Mouse (Mus musculus) brown adipose tissue, adult 24 weeks (tissue): ENCODE measurements around the gene Plekha7. TPM values are rescaled to one million over a fixed set of nuclear protein-coding genes. Genes with fewer than 3 reads are reported as not detected.

Experiments used
- H3K27ac ChIP-seq: fragments of 200-500 bp; replicated peaks from 2 replicates; pipeline ENCODE4 v1.5.1; 2012; ENCODE audit warnings: low read depth, mild to moderate bottlenecking, low read length
- H3K4me1 ChIP-seq: fragments of 200-500 bp; 2 replicates; pipeline ENCODE4 v1.6.1; 2012; ENCODE audit warnings: low read length, mixed read lengths; ENCODE audit not compliant: control insufficient read depth, insufficient read depth, insufficient read length
- H3K4me3 ChIP-seq: fragments of 200-500 bp; 2 replicates; pipeline ENCODE4 v1.5.1; 2012; ENCODE audit warnings: low read depth, mild to moderate bottlenecking, low read length, moderate library complexity; ENCODE audit not compliant: insufficient read depth
- polyA plus RNA-seq: library from polyadenylated mRNA; stranded (reverse); fragments of >200 nt; gene quantifications from 2 replicates; pipeline ENCODE4 v1.2.4, GENCODE M21; 2012; ENCODE audit not compliant: missing spikeins, insufficient read depth, insufficient read length

Gene Plekha7
- polyA plus RNA-seq, 1 experiment: 0.59 TPM

DNA sequence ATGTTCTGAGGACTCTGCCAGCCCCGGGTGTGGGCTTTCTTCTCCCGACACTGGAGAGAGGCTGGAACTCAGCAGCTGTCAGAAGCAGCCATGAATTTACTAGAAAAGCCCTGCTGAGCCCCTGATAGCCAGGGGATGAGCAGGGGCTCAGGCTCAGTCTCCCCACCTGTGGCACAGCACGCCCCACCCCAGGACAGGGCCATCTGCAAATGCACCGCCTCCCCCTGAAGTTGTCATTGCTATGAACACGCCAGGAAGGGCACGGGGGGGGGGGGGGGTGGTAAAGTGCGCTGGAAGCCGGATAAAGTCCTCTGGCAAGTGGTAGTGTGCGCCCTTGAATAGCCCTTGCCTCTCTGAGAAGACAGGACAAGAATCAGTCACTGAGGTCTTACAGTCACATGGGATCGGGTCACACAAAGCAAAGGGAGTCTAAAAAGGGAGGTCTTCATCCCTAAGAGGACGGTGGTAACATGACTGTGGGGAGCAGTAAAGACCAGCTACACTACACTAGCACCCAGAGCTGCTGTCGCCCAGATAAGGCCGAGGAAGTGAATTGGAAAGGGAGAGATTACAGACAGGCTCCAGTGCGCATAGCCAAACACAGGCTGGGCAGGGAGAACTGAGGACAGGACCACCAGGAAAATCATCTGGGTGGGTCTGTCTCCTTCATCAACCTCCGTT lies 61.3 kb downstream of the Plekha7 start:
- Histone ChIP-seq H3K4me1 (no peaks in the 10 kb centered on the region), H3K4me3 (peak overlapping the region; percentile 32; the same call in 1 of the 2 replicates), H3K27ac (no peak overlapping the region)

DNA sequence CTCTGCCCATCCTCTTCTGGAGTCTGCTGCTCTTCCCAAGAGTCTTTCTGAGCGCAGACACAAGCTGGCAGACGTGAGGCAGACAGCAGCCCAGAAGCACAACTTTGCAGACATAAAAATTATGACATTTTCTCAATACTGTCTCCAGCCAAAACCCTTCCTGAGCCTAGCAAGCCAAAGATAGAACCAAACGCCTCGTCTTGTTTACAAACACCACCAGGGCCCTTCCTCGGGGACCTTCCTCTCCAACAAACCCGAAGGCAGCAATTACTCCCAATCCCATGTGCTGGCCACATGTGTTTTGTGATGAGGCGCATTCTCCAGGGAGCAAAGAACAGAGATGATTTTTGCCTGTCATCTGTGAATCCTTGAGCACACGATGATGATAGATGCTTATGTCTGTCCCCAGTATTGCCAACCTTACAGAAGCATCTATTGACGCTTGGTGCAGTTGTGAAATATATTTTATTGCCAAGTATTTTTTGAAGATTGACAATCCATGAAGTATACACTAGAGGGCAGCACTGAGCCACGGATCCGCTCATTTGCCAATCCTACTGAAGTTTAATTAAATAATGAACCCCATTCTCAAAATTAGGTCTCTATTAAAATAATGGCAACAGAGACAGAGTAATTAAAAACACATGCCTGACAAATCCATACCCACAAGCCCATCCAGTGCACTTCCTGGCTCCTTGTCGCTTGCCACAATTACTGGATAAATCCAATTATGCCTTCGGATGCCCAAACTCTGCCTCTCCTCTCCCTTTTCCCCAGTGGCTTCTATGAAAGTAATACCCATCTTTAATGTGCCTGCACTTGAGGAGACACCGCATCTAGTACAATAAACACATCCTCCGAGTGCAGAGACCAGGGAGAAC lies 62.1 kb downstream of the Plekha7 start:
- H3K4me1 ChIP-seq: no peaks in the 10 kb centered on the region; the same call in 1 of the 2 replicates
- H3K27ac ChIP-seq: no peak overlapping the region
- peak overlapping the region; percentile 32; the same call in 1 of the 2 replicates for H3K4me3 ChIP-seq

DNA sequence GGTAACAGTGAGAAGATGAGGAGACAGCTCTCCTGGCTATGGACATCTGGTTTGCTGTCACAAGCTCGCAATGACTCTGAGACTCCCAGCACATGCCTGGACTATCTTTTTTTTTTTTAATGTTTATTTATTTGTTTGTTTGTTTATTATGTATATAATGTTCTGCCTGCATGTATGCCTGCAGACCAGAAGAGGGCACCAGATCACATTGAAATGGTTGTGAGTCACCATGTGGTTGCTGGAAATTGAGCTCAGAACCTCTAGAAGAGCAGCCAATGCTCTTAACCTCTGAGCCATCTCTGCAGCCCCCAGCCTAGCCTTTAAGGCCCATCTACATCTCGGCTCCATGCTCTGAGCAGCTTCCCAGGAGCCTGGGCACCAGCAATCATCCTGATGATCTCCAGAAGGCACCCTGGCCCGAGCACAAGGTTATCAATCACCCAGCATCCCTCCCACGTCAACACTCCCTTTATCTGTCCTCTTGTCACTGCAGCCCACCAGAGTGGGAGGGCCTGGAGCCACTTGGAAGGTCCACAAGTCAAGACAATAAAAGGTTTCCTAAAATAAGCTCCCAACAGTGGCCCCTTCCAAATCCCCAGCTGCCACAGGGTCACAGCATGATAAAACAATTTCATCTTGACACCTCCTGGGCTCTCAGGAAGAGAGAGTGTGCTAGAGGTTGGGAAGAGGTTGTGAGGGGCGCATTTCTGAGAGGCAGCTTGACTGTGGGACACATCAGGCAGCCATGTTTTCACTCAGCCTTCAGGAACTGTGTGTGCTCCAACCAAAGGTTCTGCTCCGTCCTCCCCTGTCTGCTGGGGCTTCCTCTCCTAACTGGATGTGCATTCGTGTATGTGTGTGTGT lies 63.6 kb downstream of the Plekha7 start:
- Histone ChIP-seq H3K4me3 (no peak overlapping the region), H3K27ac (no peak overlapping the region), H3K4me1 (no peaks in the 10 kb centered on the region; the same call in 1 of the 2 replicates)

DNA sequence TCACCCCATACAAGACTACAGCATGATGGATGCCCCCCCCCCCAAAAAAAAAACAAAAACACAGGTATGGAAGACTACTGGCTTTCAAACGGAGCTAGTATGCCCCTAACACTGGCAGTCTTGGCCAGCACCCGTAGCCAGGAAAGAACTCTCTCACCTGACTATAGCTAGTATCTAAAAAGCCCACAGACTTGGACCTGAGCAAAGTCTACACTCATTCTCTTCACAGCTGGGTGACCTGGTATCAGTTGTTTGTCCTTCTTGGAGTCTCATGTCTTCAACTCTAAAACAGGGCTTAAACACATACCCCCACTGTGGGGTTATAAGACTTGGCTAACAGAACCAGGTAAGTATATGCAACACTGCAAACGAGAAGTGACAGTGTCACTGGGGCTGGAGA lies 65.4 kb downstream of the Plekha7 start:
- H3K27ac ChIP-seq: no peak overlapping the region
- no peak overlapping the region for H3K4me3 ChIP-seq
- no peaks in the 10 kb centered on the region; the same call in 1 of the 2 replicates for H3K4me1 ChIP-seq

DNA sequence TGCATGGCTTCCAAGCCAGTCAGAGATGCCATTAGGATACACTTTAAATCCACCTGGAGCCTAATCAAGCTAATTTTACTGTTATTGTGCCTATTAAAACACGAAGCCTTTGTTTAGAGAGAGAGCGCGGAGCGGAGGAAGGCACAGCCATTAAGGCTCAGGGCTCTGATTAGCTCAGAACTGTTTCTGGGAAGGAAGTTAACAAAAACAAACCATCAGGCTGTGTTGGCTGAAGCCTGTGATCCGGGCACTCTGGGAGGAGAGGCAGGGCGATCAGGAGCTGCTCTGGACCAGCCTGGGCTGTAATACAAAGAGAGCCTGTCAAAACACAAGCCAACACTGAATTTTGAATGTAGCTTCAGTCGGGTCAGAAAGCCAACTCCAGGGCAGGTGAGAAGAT lies 66.6 kb downstream of the Plekha7 start:
- H3K4me3 ChIP-seq: no peak overlapping the region
- H3K4me1 ChIP-seq: no peaks in the 10 kb centered on the region; the same call in 1 of the 2 replicates
- H3K27ac ChIP-seq: no peak overlapping the region

DNA sequence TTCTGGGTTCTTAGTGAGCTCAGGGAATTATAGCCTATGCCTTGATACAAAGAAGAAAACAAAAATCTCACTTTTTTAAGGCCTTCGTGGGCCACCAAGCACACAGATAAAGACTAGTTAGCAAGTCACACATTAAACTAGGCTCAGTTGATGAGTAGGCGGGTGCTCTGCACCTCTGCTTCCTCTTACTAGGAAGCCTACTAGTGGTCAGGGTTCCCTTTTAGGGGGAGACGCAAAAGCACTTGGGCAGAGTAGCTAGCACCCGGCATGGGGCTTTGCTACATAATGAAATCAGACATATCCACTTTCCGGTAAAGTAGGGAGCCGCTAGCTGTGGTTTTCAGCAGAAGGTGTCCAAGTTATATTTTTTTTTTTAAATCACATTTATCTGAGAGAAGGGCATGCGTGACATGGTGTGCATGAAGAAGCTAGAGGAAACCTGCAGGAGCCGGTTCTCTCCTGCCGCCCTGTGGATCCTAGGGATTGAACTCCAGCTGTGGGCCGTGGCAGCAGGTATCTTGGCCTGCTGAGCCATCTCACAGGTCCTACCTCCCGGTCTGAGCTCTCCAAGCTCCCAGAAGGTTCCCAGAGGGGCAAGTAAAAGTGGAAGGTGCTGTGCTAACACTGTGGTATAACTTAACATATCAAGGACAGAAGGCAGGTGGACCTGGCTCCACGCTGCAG lies 67.2 kb downstream of the Plekha7 start:
- no peak overlapping the region for H3K27ac ChIP-seq
- no peaks in the 10 kb centered on the region; the same call in 1 of the 2 replicates for H3K4me1 ChIP-seq
- H3K4me3 ChIP-seq: no peak overlapping the region

DNA sequence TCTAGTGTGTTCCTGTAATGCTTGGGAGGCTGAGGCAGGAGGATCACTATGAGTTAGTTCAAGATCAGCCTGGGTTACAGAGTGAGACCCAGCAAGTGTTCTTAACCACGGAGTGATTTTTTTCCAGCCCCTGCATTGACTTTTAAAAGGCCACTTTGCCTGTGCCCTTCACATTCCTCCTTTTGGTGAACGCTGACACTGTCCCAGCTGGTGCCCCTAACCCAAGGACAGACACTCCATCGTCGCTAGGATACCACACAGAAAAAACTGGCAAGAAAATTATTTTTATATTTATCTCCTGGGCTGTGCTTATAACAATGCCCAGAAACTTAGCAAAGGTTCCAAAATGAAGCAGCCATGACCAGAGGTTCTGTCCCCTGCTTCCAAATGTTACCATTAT lies 67.8 kb downstream of the Plekha7 start:
- H3K27ac ChIP-seq: no peak overlapping the region
- H3K4me3 ChIP-seq: no peak overlapping the region
- H3K4me1 ChIP-seq: no peaks in the 10 kb centered on the region; the same call in 1 of the 2 replicates

DNA sequence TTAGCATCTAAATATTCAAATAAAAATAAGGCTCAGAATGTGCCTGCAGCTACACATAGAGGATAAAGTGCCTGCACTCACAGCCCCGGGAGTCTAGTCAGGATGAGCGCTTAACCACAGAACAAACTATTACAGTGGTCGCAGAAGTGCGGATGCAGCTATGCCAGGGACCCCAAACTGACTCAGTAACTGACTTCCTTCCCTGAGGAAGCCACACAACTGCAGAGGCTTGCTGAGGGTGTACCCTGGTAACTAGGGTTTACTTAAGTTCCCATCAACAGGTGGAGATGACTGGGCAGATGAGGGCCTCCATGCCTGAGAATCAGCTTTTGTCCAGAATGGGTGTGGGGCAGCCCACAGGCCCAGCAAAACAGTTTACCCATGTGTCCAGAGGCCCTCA lies 69.9 kb downstream of the Plekha7 start:
- H3K4me1 ChIP-seq: no peaks in the 10 kb centered on the region; the same call in 1 of the 2 replicates
- H3K27ac ChIP-seq: no peak overlapping the region
- H3K4me3 ChIP-seq: no peak overlapping the region

DNA sequence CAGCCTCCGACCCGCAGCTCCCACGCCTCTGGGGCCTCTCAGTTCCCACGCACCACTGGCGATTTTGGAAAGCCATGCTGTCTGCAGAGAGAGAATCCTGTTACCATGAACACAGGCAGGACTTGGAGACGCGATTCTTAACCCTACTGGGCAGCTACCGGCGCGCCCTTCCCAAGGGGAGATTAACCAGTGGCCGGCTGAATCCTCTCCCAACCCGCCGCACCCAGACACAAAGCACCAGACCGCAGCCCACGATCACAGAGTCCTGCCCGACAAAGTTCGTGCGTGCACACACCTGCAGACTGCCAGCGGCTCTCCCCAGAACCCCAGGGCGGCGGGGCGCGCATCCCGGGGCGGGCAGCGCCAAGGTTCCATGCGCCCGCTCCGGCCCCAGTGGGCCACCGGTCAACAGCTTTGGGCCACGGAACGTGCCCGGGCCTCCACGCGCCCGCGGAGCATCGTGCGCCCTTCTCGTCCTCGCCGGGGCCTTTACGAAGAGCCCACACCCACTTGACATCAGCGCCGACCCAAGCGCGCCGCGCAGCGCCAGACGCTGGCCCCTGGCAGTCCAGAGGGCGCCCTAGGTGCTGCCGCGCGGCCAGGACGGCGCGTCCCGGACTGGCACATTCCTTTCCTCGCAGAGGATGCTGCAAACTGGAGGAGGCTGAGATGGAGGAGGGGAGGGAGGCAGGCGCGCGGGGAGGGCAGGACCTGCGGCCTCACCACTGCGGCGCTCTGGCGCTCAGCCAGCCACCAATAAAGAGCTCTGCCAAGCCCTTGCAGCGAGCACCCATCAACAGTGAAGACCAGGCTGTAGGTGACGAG lies 70.8 kb downstream of the Plekha7 start:
- Histone ChIP-seq H3K4me3 (peak overlapping the region; percentile 5; the same call in 1 of the 2 replicates), H3K27ac (no peak overlapping the region), H3K4me1 (no peaks in the 10 kb centered on the region; the same call in 1 of the 2 replicates)

DNA sequence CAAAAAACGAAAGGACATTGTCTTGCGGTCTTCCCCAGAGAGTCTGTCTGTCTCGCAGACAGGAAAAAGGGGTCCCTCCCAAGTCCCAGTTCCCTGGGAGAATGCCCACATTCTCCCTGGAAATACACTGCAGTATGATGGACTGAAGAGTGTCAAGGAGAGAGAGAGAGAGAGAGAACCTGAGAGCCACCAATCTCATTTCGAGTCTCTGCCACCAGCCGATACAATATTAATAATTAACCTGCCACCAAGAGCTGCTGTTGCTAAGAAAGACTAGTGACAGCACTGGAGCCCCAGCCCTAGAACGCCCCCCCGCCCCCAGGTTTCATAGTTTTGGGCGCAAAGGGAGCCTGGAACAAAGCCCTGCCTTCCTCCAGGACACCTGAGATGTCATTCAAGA lies 71.6 kb downstream of the Plekha7 start:
- Histone ChIP-seq H3K4me1 (no peaks in the 10 kb centered on the region; the same call in 1 of the 2 replicates), H3K27ac (no peak overlapping the region), H3K4me3 (no peak overlapping the region)

DNA sequence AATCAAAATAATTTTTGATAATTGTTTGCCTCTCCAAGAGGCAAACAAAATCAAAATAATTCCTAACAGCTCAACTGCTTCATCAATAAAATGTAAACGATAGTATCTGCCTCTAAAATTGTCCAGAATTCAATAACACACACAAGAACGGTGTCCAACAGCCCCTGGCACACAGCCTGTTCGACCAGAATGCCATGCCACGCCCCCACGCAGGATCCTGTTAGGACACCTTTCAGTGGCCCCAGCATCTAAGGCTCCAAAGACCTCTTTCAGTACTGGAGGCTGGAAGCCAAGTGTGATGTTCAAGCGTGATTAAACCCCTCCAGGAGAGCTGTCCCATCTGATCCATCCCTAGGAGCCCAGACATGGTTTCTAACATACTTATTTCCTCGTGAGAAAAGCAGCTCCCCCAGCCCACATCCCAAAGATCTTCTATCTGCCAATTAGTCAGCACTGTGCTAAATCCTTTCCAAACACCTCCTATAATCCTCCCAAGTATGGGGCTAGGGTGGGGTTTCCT lies 73.8 kb downstream of the Plekha7 start:
- Histone ChIP-seq H3K27ac (no peak overlapping the region), H3K4me1 (no peaks in the 10 kb centered on the region)

DNA sequence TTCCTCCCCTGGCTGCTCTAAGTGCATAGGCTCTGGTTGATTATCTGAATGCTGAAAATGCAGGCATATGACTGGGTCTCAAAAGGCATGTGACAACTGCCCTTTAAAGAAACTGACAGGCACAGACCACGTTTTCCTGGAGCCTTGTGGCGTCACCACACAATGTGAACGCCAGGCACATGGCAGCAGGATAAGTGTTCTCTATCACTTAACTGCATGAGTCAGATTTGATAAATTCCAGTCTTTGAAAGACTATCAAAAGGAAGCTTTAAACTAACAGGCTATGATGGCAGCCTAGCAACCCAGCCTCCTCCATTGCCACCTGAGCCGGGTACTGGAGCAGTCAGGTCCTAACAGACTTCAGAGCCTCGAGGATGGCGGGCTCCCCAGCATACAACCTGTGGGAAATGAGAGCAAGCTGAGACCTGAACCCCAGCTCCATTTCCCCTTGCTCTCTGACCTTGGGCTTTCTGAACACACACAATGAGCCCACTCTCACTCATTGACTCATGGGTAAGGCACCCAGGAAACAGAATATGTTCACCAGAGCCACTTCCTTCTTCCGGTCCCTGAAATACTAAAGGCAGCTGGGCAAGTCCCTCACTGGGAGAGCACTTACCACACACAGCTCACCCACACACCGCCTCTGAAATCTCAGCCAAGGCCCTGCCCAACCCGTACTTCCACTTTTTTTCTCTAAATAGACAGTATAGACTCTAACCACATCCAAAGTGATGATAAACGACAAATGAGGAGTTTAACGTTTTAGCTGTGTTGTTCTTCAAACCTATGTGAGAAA lies 77.2 kb downstream of the Plekha7 start:
- no peaks in the 10 kb centered on the region for H3K4me1 ChIP-seq
- H3K4me3 ChIP-seq: no peak overlapping the region
- H3K27ac ChIP-seq: no peak overlapping the region

More for the DNA sequence above, 73.8 kb downstream of the Plekha7 start:
- H3K4me3 ChIP-seq: no peak overlapping the region

DNA sequence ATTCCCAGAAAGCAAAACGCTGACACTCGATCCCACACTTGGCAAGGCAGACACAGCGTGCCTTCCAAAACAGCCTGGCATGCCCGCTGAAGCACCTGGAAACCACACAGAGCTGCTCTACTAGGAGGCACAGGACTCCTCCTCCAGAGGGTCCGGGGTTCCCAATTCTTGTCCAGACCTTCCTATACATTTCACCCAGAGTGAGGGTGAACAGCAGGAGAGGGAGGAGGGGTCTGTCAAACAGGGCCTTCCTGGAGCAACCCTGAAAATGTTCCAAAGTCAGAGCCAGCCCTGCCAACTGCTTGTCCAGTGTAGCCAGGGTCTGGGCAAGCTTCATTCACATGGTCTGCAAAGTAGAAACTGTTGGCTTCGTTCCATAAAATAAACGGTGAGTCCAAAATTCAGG lies 81.3 kb downstream of the Plekha7 start:
- no peak overlapping the region for H3K4me3 ChIP-seq
- H3K4me1 ChIP-seq: no peaks in the 10 kb centered on the region
- no peak overlapping the region for H3K27ac ChIP-seq
